Mouse (Mus musculus): ENCODE measurements around the gene Chek2. TPM values are rescaled to one million over a fixed set of nuclear protein-coding genes. Genes with fewer than 3 reads are reported as not detected.
A peak's percentile ranks its signal among the peaks of the same experiment; 100 is the strongest.

Chek2 gene
- polyA plus RNA-seq, 1 experiment from 2014 or later: 18.4 TPM

GRCm38 (mm10) chr5:110879042-110879441 is 39.3 kb downstream of the Chek2 start:
- ATAC-seq (ENCODE audit: low FRiP score, low read depth): no peak
- peak overlapping the region; percentile 80 for H3K9ac ChIP-seq
- 0 out of 2 replicates have a peak, but pooled peaks cover 3% of the 10 kb centered on the region for H3K36me3 ChIP-seq
- no peaks in the 10 kb centered on the region for H3K9me3 ChIP-seq
- H3K27ac ChIP-seq: no peak overlapping the region; the same call in 1 of the 2 replicates
- H3K4me2 ChIP-seq (replicated peaks): peak overlapping the region; percentile 87
- peak overlapping the region; percentile 65 for H3K4me3 ChIP-seq
- peaks cover 19% of the 10 kb centered on the region for H3K4me1 ChIP-seq
- 59% methylated on average over 7 of the region's 7 CpGs for WGBS
- no peaks in the 10 kb centered on the region for H3K27me3 ChIP-seq (replicated peaks)

GRCm38 (mm10) chr5:110879584-110880374 is 40.0 kb downstream of the Chek2 start, which contains the start of gene Ttc28:
Ttc28 (plus strand) TSS chr5:110879803.
- Histone ChIP-seq H3K4me2 (replicated peaks) (peak within 1 kb of the TSS; percentile 87), H3K36me3 (0 out of 2 replicates have a peak, but pooled peaks cover 4% of the 10 kb centered on the region), H3K4me1 (peaks cover 18% of the 10 kb centered on the region), H3K9me3 (no peaks in the 10 kb centered on the region), H3K4me3 (peak within 1 kb of the TSS; percentile 65), H3K27me3 (replicated peaks) (no peaks in the 10 kb centered on the region), H3K27ac (no peak within 1 kb of the TSS; the same call in 1 of the 2 replicates), H3K9ac (peak within 1 kb of the TSS; percentile 80)
- under 1% methylated on average over 99 of the region's 101 CpGs for WGBS
- peak; percentile 85 for ATAC-seq (ENCODE audit: low FRiP score, low read depth)

DNA sequence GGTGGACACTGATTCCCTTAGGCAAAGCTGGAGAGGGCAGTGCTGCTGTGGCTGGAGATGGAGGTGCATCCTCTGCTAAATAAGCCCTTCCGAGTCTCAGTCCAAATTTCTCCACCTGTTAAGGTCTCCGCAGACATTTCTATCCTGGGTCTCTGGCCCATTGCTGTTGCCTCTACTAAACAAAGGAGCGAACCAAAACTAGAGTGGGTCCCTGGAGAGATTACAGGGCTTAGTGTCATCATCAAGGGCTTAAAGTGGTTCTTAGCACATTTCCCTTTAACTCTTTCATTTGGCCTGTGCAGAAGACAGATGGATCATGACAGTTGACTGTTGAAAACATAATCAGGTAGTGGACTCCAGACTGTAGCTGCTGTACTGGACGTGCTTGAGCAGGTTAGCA is 48.8 kb downstream of the Chek2 start:
- Histone ChIP-seq H3K4me3 (no peak overlapping the region), H3K9ac (no peak overlapping the region), H3K36me3 (peaks cover 25% of the 10 kb centered on the region), H3K4me1 (no peaks in the 10 kb centered on the region), H3K9me3 (no peaks in the 10 kb centered on the region), H3K4me2 (replicated peaks) (no peak overlapping the region), H3K27me3 (replicated peaks) (no peaks in the 10 kb centered on the region), H3K27ac (no peak overlapping the region)
- ATAC-seq (ENCODE audit: low FRiP score, low read depth): no peak
- 87% methylated on average over 4 of the region's 4 CpGs for WGBS

GRCm38 (mm10) chr5:110889945-110890344 is 50.2 kb downstream of the Chek2 start:
- no peaks in the 10 kb centered on the region for H3K9me3 ChIP-seq
- no peak overlapping the region for H3K27ac ChIP-seq
- H3K4me2 ChIP-seq (replicated peaks): no peak overlapping the region
- H3K4me1 ChIP-seq: no peaks in the 10 kb centered on the region
- H3K36me3 ChIP-seq: peaks cover 36% of the 10 kb centered on the region
- no peak overlapping the region for H3K4me3 ChIP-seq
- WGBS: 83% methylated on average over 1 of the region's 1 CpGs
- no peak for ATAC-seq (ENCODE audit: low FRiP score, low read depth)
- no peaks in the 10 kb centered on the region for H3K27me3 ChIP-seq (replicated peaks)
- H3K9ac ChIP-seq: no peak overlapping the region

DNA sequence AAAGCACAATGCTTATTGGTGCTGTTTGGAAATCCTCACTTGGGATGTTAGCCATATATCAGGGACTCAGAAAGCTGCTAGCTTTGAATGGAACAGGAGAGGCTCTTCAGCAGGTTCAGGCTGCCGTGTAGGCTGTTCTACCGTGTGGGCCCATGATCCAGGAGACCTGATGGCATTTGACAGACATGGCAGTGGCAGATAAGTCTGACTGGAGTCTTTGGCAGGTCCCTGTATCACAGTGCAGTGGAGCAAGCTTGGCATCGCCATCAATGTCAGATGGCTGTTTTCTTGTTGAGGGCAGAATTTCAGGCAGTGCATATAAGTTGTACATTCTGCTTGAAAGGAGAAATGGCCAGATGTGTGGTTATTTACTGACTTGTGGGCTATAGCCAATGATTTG is 50.8 kb downstream of the Chek2 start:
- H3K27ac ChIP-seq: no peak overlapping the region

GRCm38 (mm10) chr5:110897114-110897788 is 57.5 kb downstream of the Chek2 start:
- Histone ChIP-seq H3K27ac (no peak overlapping the region), H3K4me3 (no peak overlapping the region), H3K36me3 (peaks cover 39% of the 10 kb centered on the region), H3K4me2 (replicated peaks) (peak overlapping the region; percentile 20; the same call in 1 of the 2 replicates), H3K4me1 (peaks cover 8% of the 10 kb centered on the region), H3K9ac (no peak overlapping the region), H3K9me3 (no peaks in the 10 kb centered on the region), H3K27me3 (replicated peaks) (no peaks in the 10 kb centered on the region)
- 33% methylated on average over 7 of the region's 7 CpGs for WGBS
- no peak for ATAC-seq (ENCODE audit: low FRiP score, low read depth)

More for the DNA sequence above, 50.8 kb downstream of the Chek2 start:
- Histone ChIP-seq H3K9me3 (no peaks in the 10 kb centered on the region), H3K4me1 (no peaks in the 10 kb centered on the region), H3K27me3 (replicated peaks) (no peaks in the 10 kb centered on the region), H3K4me3 (no peak overlapping the region), H3K36me3 (peaks cover 36% of the 10 kb centered on the region), H3K4me2 (replicated peaks) (no peak overlapping the region), H3K9ac (no peak overlapping the region)
- WGBS: 96% methylated on average over 3 of the region's 3 CpGs
- no peak for ATAC-seq (ENCODE audit: low FRiP score, low read depth)

DNA sequence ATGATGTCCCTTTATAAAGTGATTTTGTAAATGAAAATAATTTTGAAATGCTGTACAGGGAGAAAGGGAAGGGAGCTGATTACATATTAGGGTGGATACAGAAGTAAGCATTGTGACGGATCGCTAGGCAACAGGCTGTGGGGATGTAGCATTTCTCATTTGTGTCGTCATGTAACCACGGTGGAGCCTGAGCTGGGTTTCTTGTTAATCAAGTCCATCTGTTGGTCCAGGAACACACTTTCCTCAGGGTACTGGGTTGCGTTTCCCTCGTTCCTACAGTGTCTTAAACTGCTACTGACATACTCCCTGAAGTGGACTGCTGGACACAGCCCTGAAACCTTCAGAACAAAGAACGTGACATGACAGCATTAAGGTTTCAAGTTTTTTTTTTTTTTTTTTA is 58.4 kb downstream of the Chek2 start:
- 56% methylated on average over 7 of the region's 7 CpGs for WGBS

DNA sequence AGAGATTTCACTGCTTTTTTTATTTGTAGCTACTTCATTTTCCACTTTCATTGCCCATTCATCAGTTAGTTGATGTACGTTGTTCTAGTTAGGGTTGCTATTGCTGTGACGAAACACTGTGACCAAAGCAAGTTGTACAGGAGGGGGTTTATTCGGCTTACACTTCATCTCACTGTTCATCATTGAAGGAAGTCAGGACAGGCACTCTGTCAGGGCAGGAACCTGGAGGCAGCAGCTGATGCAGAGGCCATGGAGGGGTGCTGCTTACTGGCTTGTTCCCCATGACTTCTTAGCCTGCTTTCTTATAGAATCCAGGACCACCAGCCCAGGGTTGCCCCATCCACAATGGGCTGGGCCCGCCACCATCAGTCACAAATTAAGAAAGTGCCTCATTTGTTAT is 59.0 kb downstream of the Chek2 start:
- Histone ChIP-seq H3K27ac (no peak overlapping the region), H3K4me3 (no peak overlapping the region), H3K9me3 (no peaks in the 10 kb centered on the region), H3K36me3 (peaks cover 24% of the 10 kb centered on the region), H3K9ac (no peak overlapping the region), H3K4me1 (peaks cover 8% of the 10 kb centered on the region), H3K4me2 (replicated peaks) (no peak overlapping the region), H3K27me3 (replicated peaks) (no peaks in the 10 kb centered on the region)
- WGBS: 90% methylated on average over 4 of the region's 4 CpGs
- ATAC-seq (ENCODE audit: low FRiP score, low read depth): no peak

More for the DNA sequence above, 58.4 kb downstream of the Chek2 start:
- no peaks in the 10 kb centered on the region for H3K9me3 ChIP-seq
- no peaks in the 10 kb centered on the region for H3K27me3 ChIP-seq (replicated peaks)
- no peak overlapping the region for H3K4me3 ChIP-seq
- no peak for ATAC-seq (ENCODE audit: low FRiP score, low read depth)
- H3K9ac ChIP-seq: no peak overlapping the region
- no peak overlapping the region for H3K4me2 ChIP-seq (replicated peaks)
- peaks cover 8% of the 10 kb centered on the region for H3K4me1 ChIP-seq
- H3K36me3 ChIP-seq: peaks cover 30% of the 10 kb centered on the region
- no peak overlapping the region for H3K27ac ChIP-seq

- no peak for ATAC-seq (ENCODE audit: low FRiP score, low read depth)
- peaks cover 8% of the 10 kb centered on the region for H3K4me1 ChIP-seq
- H3K27ac ChIP-seq: no peak overlapping the region
- no peak overlapping the region for H3K4me2 ChIP-seq (replicated peaks)
- H3K9ac ChIP-seq: no peak overlapping the region
- H3K36me3 ChIP-seq: peaks cover 8% of the 10 kb centered on the region
- H3K4me3 ChIP-seq: no peak overlapping the region
- H3K9me3 ChIP-seq: 0 out of 2 replicates have a peak, but pooled peaks cover 3% of the 10 kb centered on the region
- H3K27me3 ChIP-seq (replicated peaks): no peaks in the 10 kb centered on the region
Observed at GRCm38 (mm10) chr5:110900331-110900730, 60.6 kb downstream of the Chek2 start.

- Histone ChIP-seq H3K4me3 (no peak overlapping the region), H3K9me3 (0 out of 2 replicates have a peak, but pooled peaks cover 5% of the 10 kb centered on the region), H3K4me1 (no peaks in the 10 kb centered on the region), H3K27ac (no peak overlapping the region), H3K36me3 (peaks cover 4% of the 10 kb centered on the region), H3K27me3 (replicated peaks) (no peaks in the 10 kb centered on the region), H3K4me2 (replicated peaks) (no peak overlapping the region), H3K9ac (no peak overlapping the region)
- no peak for ATAC-seq (ENCODE audit: low FRiP score, low read depth)
- 92% methylated on average over 1 of the region's 1 CpGs for WGBS
Observed at GRCm38 (mm10) chr5:110906708-110907107, 66.9 kb downstream of the Chek2 start.

DNA sequence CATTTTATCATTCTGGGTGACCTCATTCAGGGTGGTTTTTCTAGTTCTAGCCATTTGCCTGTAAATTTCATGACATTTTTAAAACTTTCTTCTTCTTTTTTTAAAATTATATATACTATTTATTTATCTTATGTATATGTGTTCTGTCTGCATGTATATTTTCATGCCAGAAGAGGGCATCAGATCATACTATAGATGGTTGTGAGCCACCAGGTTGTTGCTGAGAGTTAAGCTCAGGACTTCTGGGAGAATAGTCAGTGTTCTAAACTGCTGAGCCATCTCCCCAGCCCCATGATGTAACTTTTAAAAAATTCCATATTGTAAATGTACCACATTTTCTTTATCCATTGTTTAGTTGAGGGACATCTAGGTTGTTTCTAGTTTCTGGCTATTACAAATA is 69.1 kb downstream of the Chek2 start:
- no peak overlapping the region for H3K27ac ChIP-seq
- H3K4me1 ChIP-seq: no peaks in the 10 kb centered on the region
- H3K4me2 ChIP-seq (replicated peaks): no peak overlapping the region
- no peak for ATAC-seq (ENCODE audit: low FRiP score, low read depth)
- peaks cover 4% of the 10 kb centered on the region for H3K36me3 ChIP-seq
- H3K4me3 ChIP-seq: no peak overlapping the region
- 0 out of 2 replicates have a peak, but pooled peaks cover 5% of the 10 kb centered on the region for H3K9me3 ChIP-seq
- H3K27me3 ChIP-seq (replicated peaks): no peaks in the 10 kb centered on the region
- no peak overlapping the region for H3K9ac ChIP-seq

DNA sequence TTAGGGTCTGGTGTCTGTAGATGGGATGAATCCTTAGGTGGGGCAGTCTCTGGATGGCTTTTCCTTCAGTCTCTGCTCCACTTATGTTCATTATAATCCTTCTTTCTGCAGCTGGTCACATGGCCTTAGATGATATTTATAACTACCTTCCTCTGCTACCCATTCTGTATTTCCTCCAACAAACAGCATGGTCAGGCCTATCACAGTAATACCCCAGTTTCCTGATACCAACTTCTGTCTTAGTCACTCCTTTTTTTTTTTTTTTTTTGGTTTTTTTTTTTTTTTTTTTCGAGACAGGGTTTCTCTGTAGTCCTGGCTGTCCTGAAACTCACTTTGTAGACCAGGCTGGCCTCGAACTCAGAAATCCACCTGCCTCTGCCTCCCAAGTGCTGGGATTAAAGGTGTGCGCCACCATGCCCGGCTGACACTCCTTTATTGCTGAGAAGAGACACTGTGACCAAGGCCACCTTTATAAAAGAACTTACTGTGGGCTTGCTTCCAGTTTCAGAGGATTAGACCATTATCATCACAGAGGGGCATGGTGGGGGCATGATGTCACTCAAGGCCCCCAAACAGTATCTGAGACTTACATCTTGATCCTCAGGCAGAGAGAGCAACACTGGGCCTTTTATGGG is 70.3 kb downstream of the Chek2 start:
- Histone ChIP-seq H3K4me2 (replicated peaks) (no peak overlapping the region), H3K4me3 (no peak overlapping the region), H3K4me1 (no peaks in the 10 kb centered on the region), H3K9ac (no peak overlapping the region), H3K27ac (no peak overlapping the region), H3K36me3 (peaks cover 4% of the 10 kb centered on the region), H3K9me3 (0 out of 2 replicates have a peak, but pooled peaks cover 4% of the 10 kb centered on the region), H3K27me3 (replicated peaks) (no peaks in the 10 kb centered on the region)
- ATAC-seq (ENCODE audit: low FRiP score, low read depth): no peak
- WGBS: 91% methylated on average over 4 of the region's 4 CpGs
